Comparison of ENCODE assay signal across 12 mouse cellular contexts in genomic region chr5:72086518-72086917, GRCm38 (mm10).
DNase-seq lines count a peak whose midpoint lies in the region; ATAC-seq lines count a peak whose summit lies in the region.
"Had no signal": no experiment of that assay in that cellular context is flagged by ENCODE, and none has a peak within 500 bp of the region (broad histone marks: within the 10 kb centered on the region; RNA-seq: fewer than 3 reads in every experiment).

No protein-coding gene starts in this region.

- H3K27me3 ChIP-seq in kidney, embryonic 14.5 days (ENCODE audit: control insufficient read depth, insufficient read depth, low read length) = no peaks in the 10 kb centered on the region
- no peaks in the 10 kb centered on the region for H3K27me3 ChIP-seq in limb, embryonic 13.5 days
- H3K27me3 ChIP-seq: embryonic facial prominence, embryonic 12.5 days; megakaryocyte, embryonic 14.5 days had no signal

- no peak overlapping the region for H3K4me2 ChIP-seq in kidney, embryonic 14.5 days (replicated peaks; ENCODE audit: low read depth, low read length)
- no peak overlapping the region for H3K4me2 ChIP-seq in limb, embryonic 13.5 days (replicated peaks)
- H3K4me2 ChIP-seq: embryonic facial prominence, embryonic 12.5 days; heart, embryonic 11.5 days had no signal

- H3K9me3 ChIP-seq in kidney, embryonic 14.5 days (ENCODE audit: control insufficient read depth, low read length) = no peaks in the 10 kb centered on the region
- no peaks in the 10 kb centered on the region for H3K9me3 ChIP-seq in limb, embryonic 13.5 days
- H3K9me3 ChIP-seq: embryonic facial prominence, embryonic 12.5 days; megakaryocyte, embryonic 14.5 days had no signal

- H3K36me3 ChIP-seq in kidney, embryonic 14.5 days (ENCODE audit: control insufficient read depth, insufficient read depth, low read length) = no peaks in the 10 kb centered on the region
- no peaks in the 10 kb centered on the region for H3K36me3 ChIP-seq in limb, embryonic 13.5 days
- H3K36me3 ChIP-seq: embryonic facial prominence, embryonic 12.5 days had no signal

- no peaks in the 10 kb centered on the region for H3K4me1 ChIP-seq in kidney, embryonic 14.5 days (ENCODE audit: control insufficient read depth, insufficient read depth, low read length)
- no peaks in the 10 kb centered on the region for H3K4me1 ChIP-seq in limb, embryonic 13.5 days
- H3K4me1 ChIP-seq: embryonic facial prominence, embryonic 12.5 days; megakaryocyte, embryonic 14.5 days had no signal

- ATAC-seq in kidney, embryonic 14.5 days (ENCODE audit: low FRiP score, low TSS enrichment) = no peak
- peak; percentile 62; the same call in 1 of the 2 replicates for ATAC-seq in common myeloid progenitor, adult 5-6 weeks (replicated peaks; ENCODE audit: low read depth, poor library complexity, severe bottlenecking)
- ATAC-seq in limb, embryonic 13.5 days (ENCODE audit: low FRiP score, low read depth) = peak; percentile 19; the same call in 1 of the 2 replicates

- H3K27ac ChIP-seq in kidney, embryonic 14.5 days (ENCODE audit: low read depth, low read length) = no peak overlapping the region
- H3K27ac ChIP-seq in limb, embryonic 13.5 days = no peak overlapping the region
- H3K27ac ChIP-seq: embryonic facial prominence, embryonic 12.5 days had no signal

- 79% methylated on average over 1 of the region's 1 CpGs for whole genome bisulfite sequencing in kidney, embryonic 14.5 days
- 82% methylated on average over 1 of the region's 1 CpGs for WGBS in limb, embryonic 13.5 days

- no peak overlapping the region for H3K9ac ChIP-seq in kidney, embryonic 14.5 days (ENCODE audit: low read depth, low read length)
- H3K9ac ChIP-seq in limb, embryonic 13.5 days = no peak overlapping the region
- H3K9ac ChIP-seq: embryonic facial prominence, embryonic 12.5 days had no signal

- no peak overlapping the region for H3K4me3 ChIP-seq in kidney, embryonic 14.5 days (ENCODE audit: low read length)
- H3K4me3 ChIP-seq in limb, embryonic 13.5 days = no peak overlapping the region
- H3K4me3 ChIP-seq: embryonic facial prominence, embryonic 12.5 days; megakaryocyte, embryonic 14.5 days had no signal

- DNase-seq in kidney, adult 18-20 months = peak; percentile 5
- peak; percentile 29 for DNase-seq in 416B (ENCODE audit: low read depth)
- no peak for DNase-seq in natural killer cell, adult 2 months (ENCODE audit: low spot score in 2 of 2)
- no peak for DNase-seq in lung, postnatal 25 days (ENCODE audit: low spot score)
- DNase-seq: right cerebral cortex, postnatal 25 days; thymus, adult 2 months had no signal

Comparison
In these comparisons a context has a peak if more than half of its experiments do, and no peak if none do; other contexts are left out.
1. DNase-seq: peak in kidney, adult 18-20 months (single experiment) and 416B (single experiment); none in natural killer cell, adult 2 months (0 of 2) and lung, postnatal 25 days (single experiment).